Mouse (Mus musculus) frontal cortex, adult (tissue): ENCODE measurements around the gene Gm21915.

ENCODE experiments used
- ATAC-seq: cut with Nextera tagmentation; 2 replicates; pipeline ENCODE4 v1.9.2; 2017; ENCODE audit warnings: mild to moderate bottlenecking, moderate library complexity, mixed read lengths; ENCODE audit not compliant: low TSS enrichment

Gene Gm21915

DNA sequence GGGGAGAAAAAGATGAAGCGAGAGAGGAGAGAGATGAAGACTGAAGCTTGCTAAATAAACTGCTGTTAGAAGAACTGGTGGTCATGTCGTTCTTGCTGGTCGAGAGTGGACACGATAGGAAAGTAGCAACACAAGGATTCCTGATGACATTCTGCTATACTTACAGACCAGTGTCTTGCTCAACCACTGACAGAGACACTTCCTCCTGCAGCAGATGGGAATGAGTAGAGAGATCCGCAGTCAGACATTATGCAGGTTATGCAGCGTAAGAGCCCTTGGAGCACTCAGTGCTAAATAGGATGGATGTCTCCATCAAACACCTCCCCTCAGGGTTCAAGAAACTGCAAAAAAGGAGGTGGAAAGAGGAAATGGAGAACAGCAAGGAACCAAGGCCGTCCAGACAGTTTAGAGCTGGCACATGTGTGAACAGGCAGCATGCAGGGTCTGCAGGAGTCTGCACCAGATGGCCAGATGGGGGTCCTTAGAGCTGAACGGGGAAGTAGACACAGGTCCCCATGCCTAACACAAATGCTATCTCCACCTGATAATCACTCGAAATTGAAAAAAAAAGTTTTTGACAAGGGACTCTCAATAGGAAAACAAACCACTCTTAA is 4.1 kb upstream of the Gm21915 start:
- no peak for ATAC-seq

GRCm38 (mm10) chr9:40671323-40671930 is 1.0 kb downstream of the Gm21915 start:
- ATAC-seq = no peak

DNA sequence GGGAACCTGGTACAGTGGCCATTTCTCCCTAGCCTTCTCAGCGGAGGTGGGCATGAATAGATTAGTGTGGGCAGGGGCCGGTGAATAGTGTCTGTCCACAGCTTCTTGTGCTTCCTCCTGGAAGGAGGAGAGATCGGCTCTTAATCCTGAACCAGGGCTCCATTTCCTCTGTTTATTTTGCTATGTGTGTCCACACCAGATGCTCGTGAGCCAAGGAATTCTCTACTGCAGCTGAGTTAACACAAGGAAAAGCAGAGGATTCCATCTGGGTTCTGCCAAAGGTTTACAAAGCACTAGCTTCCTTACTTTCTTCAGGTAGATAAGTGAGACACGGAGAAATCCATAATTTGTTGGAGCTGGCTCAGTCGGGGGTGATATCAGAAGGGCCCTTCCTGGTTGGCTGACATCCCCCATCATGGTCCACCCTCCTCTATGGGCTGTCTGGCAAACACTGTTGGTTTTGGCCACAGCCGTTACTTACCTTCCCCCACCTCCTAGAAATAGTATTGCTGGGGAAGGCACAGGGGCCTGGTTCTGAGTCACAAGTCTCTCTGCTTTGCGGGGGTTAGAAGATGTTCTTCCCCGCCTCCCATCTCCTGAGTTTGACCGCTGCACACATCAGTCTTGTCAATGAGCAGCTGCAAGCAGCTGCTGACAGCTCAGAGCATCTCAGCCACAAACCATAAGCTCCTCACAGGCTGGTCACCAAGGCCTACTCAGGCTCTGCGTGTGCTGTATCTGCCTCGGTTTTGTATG is 5.0 kb downstream of the Gm21915 start:
- peak; percentile 38 for ATAC-seq

DNA sequence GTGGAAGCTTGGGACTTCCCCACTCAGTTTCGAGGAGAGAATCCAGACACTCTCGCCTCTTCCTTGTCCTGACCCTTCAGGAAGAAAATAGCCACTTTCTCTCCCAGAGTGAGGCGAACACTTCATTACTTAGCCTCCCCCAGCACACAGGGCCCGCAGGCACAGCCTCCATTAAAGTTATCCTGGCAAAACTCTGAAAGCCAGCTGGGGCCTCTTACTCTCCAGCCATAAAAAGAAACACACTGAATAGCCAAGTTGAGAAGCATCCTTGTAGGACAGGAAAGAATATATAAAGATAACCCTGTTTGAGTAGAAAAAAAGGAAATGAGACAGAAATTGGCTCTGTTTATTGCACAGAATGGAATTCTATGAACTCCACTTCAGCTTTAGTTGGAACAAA is 8.2 kb downstream of the Gm21915 start:
- ATAC-seq = peak; percentile 76

- ATAC-seq = peak; percentile 55
Observed at GRCm38 (mm10) chr9:40685801-40686420, 15.5 kb downstream of the Gm21915 start, which contains the start of gene Clmp. Gene Clmp, plus strand, starts transcription at chr9:40685962.

DNA sequence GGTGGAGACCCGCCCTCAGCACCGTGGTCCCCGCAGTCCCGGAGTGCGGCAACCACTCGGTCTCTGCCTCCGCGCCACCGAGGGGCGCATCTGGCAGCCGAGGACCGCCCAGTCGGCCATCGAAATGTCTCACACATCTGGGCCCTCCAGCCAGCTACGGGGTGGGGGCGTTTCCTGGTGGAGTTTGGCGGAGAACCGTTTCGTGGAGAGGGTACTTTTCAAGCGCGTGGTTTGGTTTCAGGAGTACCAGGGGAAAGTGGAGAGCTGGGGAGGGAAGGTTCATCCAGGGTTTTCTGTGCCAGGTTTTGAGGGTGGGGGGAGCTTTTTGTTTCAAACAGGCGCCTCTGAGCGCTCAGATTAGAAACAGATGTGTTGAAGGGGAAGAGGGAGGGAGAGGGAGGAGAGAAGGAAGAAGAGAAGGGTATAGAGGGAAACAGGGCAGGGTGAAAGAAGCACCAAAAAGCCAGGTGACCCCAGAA is 16.0 kb downstream of the Gm21915 start:
- ATAC-seq = peak; percentile 44

DNA sequence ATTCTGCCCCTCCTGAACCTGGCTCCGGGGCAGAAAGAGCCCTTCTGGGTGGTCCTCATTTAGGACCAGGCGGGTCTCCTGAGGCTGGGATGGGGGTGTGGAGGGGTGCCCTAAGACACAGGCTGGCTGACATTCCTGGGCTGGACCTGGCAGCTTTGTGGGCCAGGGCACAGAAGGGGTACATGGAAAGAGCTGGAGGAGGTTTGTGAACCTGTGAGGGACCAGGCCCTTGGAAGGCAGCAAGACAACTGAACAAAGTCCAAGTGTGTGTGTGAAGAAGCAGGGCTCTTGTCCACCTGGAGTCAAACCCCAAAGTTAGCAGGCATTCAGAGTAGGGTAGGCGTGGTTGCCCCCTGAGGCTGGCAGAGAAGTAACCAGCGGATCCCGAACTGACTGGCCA is 16.6 kb downstream of the Gm21915 start:
- 0 out of 2 replicates have a peak, but pooled peaks have one; percentile 2 for ATAC-seq

- peak; percentile 29; the same call in 1 of the 2 replicates for ATAC-seq
Observed at GRCm38 (mm10) chr9:40687553-40687952, 17.1 kb downstream of the Gm21915 start.

DNA sequence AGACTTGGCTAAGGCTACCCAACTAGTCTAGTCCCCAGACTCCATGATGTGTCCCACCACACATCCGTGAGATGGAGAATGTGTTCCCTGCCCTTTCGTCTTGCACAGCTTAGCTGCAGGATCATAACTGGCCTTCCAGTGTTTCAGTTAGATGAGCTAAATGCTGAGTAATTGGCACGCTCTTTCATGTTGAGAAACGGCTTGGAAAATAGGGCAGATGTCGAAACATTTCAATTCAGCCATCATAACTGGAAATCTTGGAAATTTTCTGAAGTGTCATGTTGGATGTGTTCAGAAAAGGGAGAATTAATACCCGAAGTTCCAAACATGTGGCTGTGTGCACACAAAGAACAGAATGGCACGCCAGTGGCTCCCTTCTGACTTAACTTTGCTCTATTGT is 20.1 kb downstream of the Gm21915 start:
- ATAC-seq = no peak

GRCm38 (mm10) chr9:40693026-40693425 is 22.6 kb downstream of the Gm21915 start:
- no peak for ATAC-seq

GRCm38 (mm10) chr9:40693768-40694167 is 23.4 kb downstream of the Gm21915 start:
- ATAC-seq = no peak

- ATAC-seq = no peak
Observed at GRCm38 (mm10) chr9:40694284-40694683, 23.9 kb downstream of the Gm21915 start.

- no peak for ATAC-seq
Observed at GRCm38 (mm10) chr9:40696086-40696485, 25.7 kb downstream of the Gm21915 start.

DNA sequence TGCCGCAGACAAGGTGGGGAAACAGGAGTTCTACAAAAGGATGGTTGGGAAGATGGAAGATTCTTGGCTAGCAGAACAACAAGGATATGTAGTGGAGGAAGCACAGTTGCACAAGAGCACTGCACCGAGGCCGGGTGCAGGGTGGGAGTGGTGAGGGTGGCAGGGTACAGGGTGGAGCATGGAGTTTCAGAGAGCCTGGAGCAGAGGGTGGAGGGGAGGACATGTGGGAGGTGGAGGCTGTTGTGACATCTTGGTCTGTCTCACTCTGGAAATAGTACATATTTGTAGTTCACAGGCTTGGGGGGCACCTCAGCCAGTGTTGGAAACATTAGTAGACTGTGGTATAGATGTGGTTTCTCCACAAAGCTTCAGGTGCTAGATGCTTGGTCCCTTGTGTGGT is 28.8 kb downstream of the Gm21915 start:
- no peak; the same call in 1 of the 2 replicates for ATAC-seq

DNA sequence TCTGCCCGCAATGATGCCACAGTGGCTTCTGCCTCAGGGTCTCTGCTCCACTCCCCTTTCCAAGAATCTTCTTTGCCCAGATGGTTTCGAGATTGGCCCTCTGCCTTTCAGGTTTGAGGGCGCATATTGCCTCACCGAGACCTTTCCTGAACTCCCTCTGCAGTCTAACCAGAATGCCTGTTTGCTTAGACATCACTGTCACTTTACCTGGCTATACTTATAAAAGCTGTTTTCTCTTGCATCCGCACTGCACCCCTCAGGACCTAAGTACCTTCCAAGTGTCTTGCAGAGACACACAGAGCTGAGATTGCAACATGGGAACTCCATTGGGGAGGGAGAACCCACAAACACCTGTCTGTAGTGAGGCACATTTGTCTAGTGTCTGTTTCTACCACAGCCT is 29.8 kb downstream of the Gm21915 start:
- ATAC-seq = no peak

DNA sequence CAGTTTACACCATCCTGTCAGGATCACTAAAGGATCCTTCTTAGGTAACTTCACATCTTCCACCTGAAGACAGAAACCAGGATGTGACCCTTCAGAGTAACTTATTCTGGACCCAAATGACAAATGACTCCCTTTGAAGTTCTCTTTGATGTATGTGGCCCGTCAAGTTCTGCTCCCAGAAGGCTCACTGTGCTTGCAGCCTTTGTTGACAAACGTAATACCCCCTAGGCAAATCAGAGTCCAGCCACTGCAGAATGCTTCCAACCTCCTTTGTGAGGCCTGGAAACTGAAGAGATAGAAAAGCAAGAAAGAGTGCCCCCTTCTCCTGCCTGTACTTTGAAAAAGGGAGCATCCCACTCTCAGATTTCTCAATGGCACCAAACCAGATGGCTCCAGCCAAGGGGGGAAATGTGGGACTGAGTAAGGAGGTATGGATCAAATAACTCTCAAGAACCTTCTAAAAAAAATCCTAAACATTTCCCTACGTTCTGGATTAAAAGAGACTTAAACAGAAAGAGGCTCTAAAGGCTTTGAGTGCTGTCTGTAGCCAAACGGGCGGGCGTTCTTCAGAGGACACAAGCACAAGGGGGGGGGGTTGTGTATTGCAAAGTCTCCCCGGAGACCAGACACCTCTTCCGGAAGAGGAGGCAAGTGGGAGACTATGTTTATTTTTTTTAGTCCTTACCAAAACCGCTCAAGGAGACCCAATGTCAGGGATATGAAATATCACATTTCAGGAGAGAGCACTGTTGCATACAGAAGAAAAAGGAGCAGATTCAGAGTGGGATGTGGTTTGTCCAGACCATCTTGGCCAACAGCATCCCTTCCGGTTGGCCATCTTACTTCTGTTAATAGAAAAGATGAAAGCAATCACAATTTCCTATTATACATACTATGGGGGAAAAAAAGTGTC is 34.2 kb downstream of the Gm21915 start:
- no peak for ATAC-seq

GRCm38 (mm10) chr9:40708448-40709140 is 38.2 kb downstream of the Gm21915 start:
- ATAC-seq = no peak; the same call in 1 of the 2 replicates

GRCm38 (mm10) chr9:40709141-40709537 is 38.7 kb downstream of the Gm21915 start:
- ATAC-seq = no peak

DNA sequence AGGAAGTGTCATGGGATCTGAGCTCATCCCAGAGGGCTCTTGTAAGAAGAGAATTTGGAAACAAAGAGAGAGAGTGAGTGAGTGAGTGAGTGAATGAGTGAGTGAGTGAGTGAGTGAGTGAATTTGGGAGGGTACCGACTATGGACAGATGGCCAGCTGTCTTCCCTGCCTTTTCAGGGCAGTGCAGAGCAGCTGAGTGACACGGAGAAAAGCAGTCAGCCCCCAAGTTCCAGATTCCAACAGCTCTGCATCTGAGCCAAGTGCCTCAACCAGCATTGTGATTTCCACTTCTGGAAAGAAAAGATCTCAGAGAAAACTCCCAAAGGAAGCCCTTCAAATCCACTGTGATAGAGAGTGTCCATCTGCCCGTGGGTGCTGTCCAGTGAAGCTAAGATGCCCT is 39.2 kb downstream of the Gm21915 start:
- peak; percentile 21; the same call in 1 of the 2 replicates for ATAC-seq

DNA sequence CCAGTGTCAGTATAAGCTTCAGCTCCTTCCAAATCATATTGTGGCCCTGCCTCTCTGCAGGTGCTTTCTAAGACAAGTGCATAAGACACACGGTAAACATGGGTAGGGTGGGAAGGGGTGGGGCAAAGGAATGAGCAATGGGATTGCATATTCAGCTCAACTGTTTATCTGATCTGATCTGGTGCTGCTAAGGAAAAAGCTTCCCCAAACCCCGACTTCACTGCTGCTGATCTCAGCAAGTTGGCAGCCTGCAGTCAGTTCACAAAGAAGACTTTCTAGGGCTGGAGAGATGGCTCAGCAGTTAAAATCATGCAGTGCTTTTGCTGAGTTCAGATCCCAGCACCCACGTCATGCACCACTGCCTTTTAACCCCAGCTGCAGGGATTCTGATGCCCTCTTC is 39.6 kb downstream of the Gm21915 start:
- ATAC-seq = peak; percentile 13; the same call in 1 of the 2 replicates

DNA sequence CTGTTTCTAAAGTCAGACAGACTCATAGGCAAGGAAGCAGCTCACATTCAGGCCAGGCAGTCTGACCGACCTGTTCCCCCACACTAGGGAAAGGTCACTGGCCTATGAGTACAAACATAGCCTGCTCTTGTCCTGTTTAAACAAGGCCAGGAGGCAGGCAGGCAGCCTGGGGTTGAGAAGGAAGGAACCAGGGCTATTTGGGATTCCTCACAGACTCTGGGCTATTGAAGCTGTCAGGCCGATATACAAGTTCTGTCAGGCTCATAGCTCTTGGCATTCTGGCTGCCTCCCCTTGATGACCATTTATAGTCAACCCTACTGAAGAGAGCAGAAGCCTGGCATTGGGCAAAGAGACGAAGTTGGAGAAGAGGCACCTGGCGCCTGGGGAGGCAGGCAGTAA is 41.2 kb downstream of the Gm21915 start:
- ATAC-seq = no peak
